Mouse (Mus musculus) lung, postnatal 0 days (tissue): Measurements from ENCODE around the gene Hltf. TPM values are rescaled to one million over a fixed set of nuclear protein-coding genes. Genes with fewer than 3 reads are reported as not detected.
A peak's percentile ranks its signal among the peaks of the same experiment; 100 is the strongest.

Source experiments
- ATAC-seq: fragments of 200-750 bp; cut with Nextera tagmentation; 2 replicates; pipeline ENCODE4 v1.8.0; 2017; ENCODE audit warnings: moderate library complexity
- DNase-seq: peaks from one replicate; pipeline ENCODE4 v3.0.0-alpha.2; 2016; ENCODE audit warnings: low spot score
- H3K27ac ChIP-seq: fragments of 300-500 bp; sonication (generic); 2 replicates; pipeline ENCODE4 v1.5.1; 2014; ENCODE audit warnings: antibody characterized with exemption, mild to moderate bottlenecking, low read length, mixed read lengths
- H3K27me3 ChIP-seq: fragments of 300-500 bp; sonication (generic); replicated peaks from 2 replicates; pipeline ENCODE4 v1.6.1; 2014; ENCODE audit warnings: low read length, mixed read lengths; ENCODE audit not compliant: insufficient read depth
- H3K36me3 ChIP-seq: fragments of 300-500 bp; sonication (generic); 2 replicates; pipeline ENCODE4 v1.6.1; 2014; ENCODE audit warnings: low read length, mixed read lengths; ENCODE audit not compliant: insufficient read depth
- H3K4me1 ChIP-seq: fragments of 300-500 bp; sonication (generic); 2 replicates; pipeline ENCODE4 v1.6.1; 2014; ENCODE audit warnings: antibody characterized with exemption, low read depth, low read length, mixed read lengths; ENCODE audit not compliant: insufficient read depth
- H3K4me2 ChIP-seq: fragments of 300-500 bp; sonication (generic); replicated peaks from 2 replicates; pipeline ENCODE4 v1.6.1; 2014; ENCODE audit warnings: low read depth, mild to moderate bottlenecking, low read length, moderate library complexity, mixed read lengths
- H3K4me3 ChIP-seq: fragments of 300-500 bp; sonication (generic); 2 replicates; pipeline ENCODE4 v1.5.1; 2014; ENCODE audit warnings: low read depth, low read length
- H3K9ac ChIP-seq: fragments of 300-500 bp; sonication (generic); replicated peaks from 2 replicates; pipeline ENCODE4 v1.6.1; 2014; ENCODE audit warnings: low read depth, mild to moderate bottlenecking
- H3K9me3 ChIP-seq: fragments of 300-500 bp; sonication (generic); 2 replicates; pipeline ENCODE4 v1.6.1; 2016; ENCODE audit warnings: low read length, mixed read lengths
- CTCF ChIP-seq: IDR thresholded peaks from 2 replicates; pipeline ENCODE4 v1.5.1; 2016; ENCODE audit warnings: antibody characterized with exemption, mild to moderate bottlenecking
- EP300 ChIP-seq: IDR thresholded peaks from 2 replicates; pipeline ENCODE4 v1.6.1; 2016; ENCODE audit warnings: antibody characterized with exemption, mild to moderate bottlenecking, control low read depth
- WGBS: fragments of 180-500 bp; shearing (Covaris S2); extraction: QIAGEN DNeasy Blood & Tissue Kit; methylation state at CpG from one replicate; pipeline ENCODE4 v1.1.7; 2014; 5-methylcytosine and 5-hydroxymethylcytosine counted together
- polyA plus RNA-seq: library from polyadenylated mRNA; unstranded; fragments of >200 nt; fragmentation: Nextera tagmentation; extraction: Ambion mirVana; gene quantifications from 2 replicates; pipeline ENCODE4 v1.2.1, GENCODE M21; 2015

Hltf gene
- polyA plus RNA-seq, 1 experiment from 2014 or later: 13.7 TPM

DNA sequence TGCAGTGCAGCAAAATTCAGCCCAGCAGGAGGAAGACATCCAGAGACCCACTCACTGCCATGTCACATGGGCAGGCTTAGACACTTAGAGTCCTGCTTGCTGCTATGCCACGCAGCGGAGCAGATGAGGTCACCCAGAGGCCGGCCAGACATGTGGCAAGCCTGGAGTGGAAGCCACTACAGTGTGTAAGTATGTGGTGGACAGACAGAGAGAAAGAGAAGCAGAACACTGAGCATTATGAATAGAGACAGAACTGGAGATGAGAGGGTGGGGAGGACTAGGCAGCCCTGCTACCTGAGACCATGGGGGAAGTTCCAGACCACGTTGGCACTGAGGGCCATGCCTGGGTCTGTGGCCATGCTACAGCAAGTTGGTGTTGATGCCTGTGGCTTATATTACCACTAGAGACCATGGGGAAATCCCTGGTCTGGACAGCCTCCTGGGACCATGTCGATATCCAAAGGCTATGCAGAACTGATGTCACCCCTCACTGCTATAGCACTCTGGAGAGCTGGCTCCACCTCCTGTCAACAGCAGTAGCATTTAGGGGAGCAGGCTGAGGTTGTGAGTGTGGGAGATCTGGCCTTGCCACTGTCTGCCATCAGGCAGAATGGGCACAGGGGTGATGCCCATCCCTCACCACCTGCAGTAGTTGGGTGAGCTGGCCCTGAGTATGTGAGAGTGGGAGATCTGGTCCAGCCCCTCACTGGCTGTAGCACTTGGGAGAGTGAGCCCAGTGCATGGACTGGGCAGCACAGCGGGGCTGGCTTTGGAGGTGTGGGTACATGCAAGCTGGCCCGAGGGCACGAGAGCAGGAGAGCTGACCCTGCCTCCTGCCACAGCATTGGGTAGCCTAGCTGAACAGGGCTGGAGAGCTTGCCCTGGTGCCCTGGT is 73.1 kb downstream of the Hltf start:
- Histone ChIP-seq H3K9me3 (no peaks in the 10 kb centered on the region), H3K4me1 (no peaks in the 10 kb centered on the region; the same call in 1 of the 2 replicates), H3K9ac (no peak overlapping the region), H3K4me2 (no peak overlapping the region), H3K27me3 (no peaks in the 10 kb centered on the region), H3K36me3 (no peaks in the 10 kb centered on the region), H3K27ac (peak overlapping the region; percentile 66), H3K4me3 (no peak overlapping the region)
- ATAC-seq: peak; percentile 36
- 54% methylated on average over 8 of the region's 8 CpGs for WGBS
- TF ChIP-seq CTCF (peak; percentile 18; the same call in 1 of the 2 replicates), EP300 (no peak)
- DNase-seq: peak; percentile 61

GRCm38 (mm10) chr3:20131350-20131720 is 73.7 kb downstream of the Hltf start:
- WGBS: 40% methylated on average over 2 of the region's 2 CpGs
- ATAC-seq (peak; percentile 87), DNase-seq (peak; percentile 94)
- H3K4me1 ChIP-seq: no peaks in the 10 kb centered on the region; the same call in 1 of the 2 replicates
- H3K4me2 ChIP-seq: no peak overlapping the region
- no peaks in the 10 kb centered on the region for H3K9me3 ChIP-seq
- peak; percentile 90 for TF ChIP-seq EP300
- TF ChIP-seq CTCF: no peak
- no peak overlapping the region for H3K4me3 ChIP-seq
- H3K27me3 ChIP-seq: no peaks in the 10 kb centered on the region
- H3K9ac ChIP-seq: no peak overlapping the region
- 0 out of 2 replicates have a peak overlapping the region, but pooled peaks have one; percentile 66 for H3K27ac ChIP-seq
- H3K36me3 ChIP-seq: peaks cover 1% of the 10 kb centered on the region; the same call in 1 of the 2 replicates

DNA sequence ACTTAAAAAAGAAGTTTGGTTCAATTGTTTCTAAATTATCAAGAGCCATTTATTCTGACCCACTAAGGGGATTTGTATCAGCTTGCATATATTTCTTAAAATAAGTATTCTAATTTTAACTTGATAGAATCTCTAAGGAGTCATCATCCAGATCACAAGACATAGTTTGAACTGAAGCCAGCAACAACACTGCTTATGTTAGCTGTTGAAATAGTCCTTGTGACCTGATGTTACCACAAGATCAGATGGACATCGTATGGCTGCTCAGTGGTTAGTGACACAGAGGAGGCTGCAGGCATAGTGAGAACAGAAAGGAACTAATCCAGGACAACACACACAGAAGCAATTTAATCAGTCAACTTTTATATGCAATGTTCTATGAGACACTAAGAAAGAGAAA is 75.1 kb downstream of the Hltf start:
- no peak overlapping the region for H3K4me3 ChIP-seq
- no peaks in the 10 kb centered on the region; the same call in 1 of the 2 replicates for H3K4me1 ChIP-seq
- no peak for TF ChIP-seq CTCF
- 0 out of 2 replicates have a peak, but pooled peaks have one; percentile 10 for TF ChIP-seq EP300
- no peak overlapping the region for H3K4me2 ChIP-seq
- peak; percentile 93 for DNase-seq
- WGBS: 71% methylated on average over 1 of the region's 1 CpGs
- peaks cover 11% of the 10 kb centered on the region; the same call in 1 of the 2 replicates for H3K36me3 ChIP-seq
- ATAC-seq: 0 out of 2 replicates have a peak, but pooled peaks have one; percentile 3
- H3K27ac ChIP-seq: peak overlapping the region; percentile 64; the same call in 1 of the 2 replicates
- no peaks in the 10 kb centered on the region for H3K9me3 ChIP-seq
- H3K27me3 ChIP-seq: no peaks in the 10 kb centered on the region
- no peak overlapping the region for H3K9ac ChIP-seq

DNA sequence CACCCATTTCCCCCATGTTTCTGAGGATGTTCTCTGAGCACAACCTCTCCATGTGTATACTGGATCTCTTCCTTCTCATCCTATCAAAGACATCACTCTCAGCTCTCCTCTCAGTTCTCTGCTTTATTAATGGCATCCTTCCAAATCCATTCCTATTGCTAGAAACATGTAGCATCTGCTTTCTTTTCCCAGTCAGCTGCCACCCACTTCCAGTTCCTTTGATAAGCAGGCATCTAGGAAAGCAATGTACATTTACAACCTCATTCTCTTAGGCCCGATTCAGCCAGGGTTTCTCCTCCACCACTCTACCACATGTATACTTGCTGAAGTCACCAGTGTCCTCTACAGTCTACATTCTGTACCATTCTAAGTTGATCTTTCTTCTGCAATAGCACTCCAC is 76.1 kb downstream of the Hltf start:
- TF ChIP-seq EP300 (no peak), CTCF (no peak)
- DNase-seq: peak; percentile 66
- Histone ChIP-seq H3K9me3 (no peaks in the 10 kb centered on the region), H3K27ac (peak overlapping the region; percentile 64), H3K4me1 (no peaks in the 10 kb centered on the region; the same call in 1 of the 2 replicates), H3K9ac (no peak overlapping the region), H3K27me3 (no peaks in the 10 kb centered on the region), H3K36me3 (peaks cover 15% of the 10 kb centered on the region; the same call in 1 of the 2 replicates), H3K4me2 (no peak overlapping the region), H3K4me3 (no peak overlapping the region)
- no peak for ATAC-seq
- WGBS: 72% methylated on average over 1 of the region's 1 CpGs

DNA sequence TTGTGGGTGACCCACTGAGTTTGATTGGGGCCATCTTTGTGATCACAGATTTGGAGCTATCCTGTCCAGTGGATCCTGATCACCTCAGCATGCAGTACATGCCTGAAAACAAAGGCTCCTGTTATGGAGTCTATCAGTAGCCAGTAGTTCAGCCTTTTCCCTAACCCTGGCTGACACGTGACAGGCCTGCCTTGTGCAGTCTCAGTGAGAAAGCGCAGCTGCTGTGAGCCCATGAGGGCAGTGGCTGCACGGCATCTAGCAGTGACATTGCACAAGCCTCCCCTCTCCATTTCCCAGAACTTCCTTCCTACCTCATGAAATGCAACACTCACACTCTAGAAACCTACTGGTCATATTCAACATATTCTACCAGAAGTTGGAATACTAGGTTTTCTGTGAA is 76.9 kb downstream of the Hltf start:
- H3K9ac ChIP-seq: no peak overlapping the region
- H3K27ac ChIP-seq: peak overlapping the region; percentile 44
- DNase-seq: peak; percentile 80
- H3K9me3 ChIP-seq: no peaks in the 10 kb centered on the region
- H3K36me3 ChIP-seq: peaks cover 15% of the 10 kb centered on the region; the same call in 1 of the 2 replicates
- peak; percentile 29 for ATAC-seq
- 52% methylated on average over 3 of the region's 3 CpGs for WGBS
- TF ChIP-seq CTCF: no peak
- no peak for TF ChIP-seq EP300
- H3K4me1 ChIP-seq: no peaks in the 10 kb centered on the region; the same call in 1 of the 2 replicates
- no peaks in the 10 kb centered on the region for H3K27me3 ChIP-seq
- no peak overlapping the region for H3K4me3 ChIP-seq
- H3K4me2 ChIP-seq: no peak overlapping the region

GRCm38 (mm10) chr3:20136868-20137581 is 79.4 kb downstream of the Hltf start:
- no peak for TF ChIP-seq CTCF
- no peak for TF ChIP-seq EP300
- H3K9ac ChIP-seq: no peak overlapping the region
- ATAC-seq: no peak
- no peak overlapping the region for H3K4me2 ChIP-seq
- 89% methylated on average over 9 of the region's 9 CpGs for WGBS
- no peaks in the 10 kb centered on the region; the same call in 1 of the 2 replicates for H3K4me1 ChIP-seq
- no peak for DNase-seq
- no peak overlapping the region for H3K27ac ChIP-seq
- no peaks in the 10 kb centered on the region for H3K27me3 ChIP-seq
- H3K36me3 ChIP-seq: peaks cover 18% of the 10 kb centered on the region; the same call in 1 of the 2 replicates
- no peaks in the 10 kb centered on the region for H3K9me3 ChIP-seq
- no peak overlapping the region for H3K4me3 ChIP-seq
